ENCODE assay signal across 22 mouse cellular contexts in genomic region chr4:32463065-32463464, GRCm38 (mm10).
DNase-seq lines count a peak whose midpoint lies in the region; ATAC-seq lines count a peak whose summit lies in the region.
"Had no signal": no experiment of that assay in that cellular context is flagged by ENCODE, and none has a peak within 500 bp of the region (broad histone marks: within the 10 kb centered on the region; RNA-seq: fewer than 3 reads in every experiment).

No protein-coding gene starts in this region.

- no peak overlapping the region for H3K4me3 ChIP-seq in lung, embryonic 15.5 days
- H3K4me3 ChIP-seq: embryonic facial prominence, embryonic 13.5 days; forebrain, embryonic 12.5 days; gastrocnemius, adult 2 months; heart, embryonic 13.5 days; hindbrain, embryonic 13.5 days had no signal

- H3K27ac ChIP-seq in lung, embryonic 15.5 days, result no peak overlapping the region
- H3K27ac ChIP-seq: embryonic facial prominence, embryonic 13.5 days; forebrain, embryonic 12.5 days; gastrocnemius, adult 2 months; heart, embryonic 13.5 days; hindbrain, embryonic 13.5 days; hindbrain, postnatal 0 days had no signal

- H3K36me3 ChIP-seq in lung, embryonic 15.5 days, result no peaks in the 10 kb centered on the region
- H3K36me3 ChIP-seq: embryonic facial prominence, embryonic 13.5 days; forebrain, embryonic 12.5 days; heart, embryonic 13.5 days; hindbrain, embryonic 13.5 days had no signal

- ATAC-seq in lung, embryonic 15.5 days (ENCODE audit: borderline replicate concordance, extremely low read depth, low FRiP score, low TSS enrichment), result peak; percentile 31; the same call in 1 of the 2 replicates
- ATAC-seq: forebrain, embryonic 16.5 days; hindbrain, postnatal 0 days; Patski had no signal

- H3K9ac ChIP-seq in lung, embryonic 15.5 days, result no peak overlapping the region
- H3K9ac ChIP-seq: embryonic facial prominence, embryonic 13.5 days; forebrain, embryonic 12.5 days; heart, embryonic 13.5 days; hindbrain, embryonic 13.5 days had no signal

- no peaks in the 10 kb centered on the region for H3K27me3 ChIP-seq in lung, embryonic 15.5 days
- H3K27me3 ChIP-seq: CH12.LX; embryonic facial prominence, embryonic 13.5 days; forebrain, embryonic 12.5 days; heart, embryonic 13.5 days; hindbrain, embryonic 13.5 days; Patski had no signal

- no peaks in the 10 kb centered on the region for H3K9me3 ChIP-seq in lung, embryonic 15.5 days
- H3K9me3 ChIP-seq: embryonic facial prominence, embryonic 13.5 days; heart, embryonic 13.5 days; hindbrain, embryonic 13.5 days had no signal

- no peak overlapping the region for H3K4me2 ChIP-seq in lung, embryonic 15.5 days
- H3K4me2 ChIP-seq: embryonic facial prominence, embryonic 13.5 days; forebrain, embryonic 12.5 days; heart, embryonic 13.5 days; hindbrain, embryonic 13.5 days had no signal

- 0 out of 2 replicates have a peak, but pooled peaks cover 4% of the 10 kb centered on the region for H3K4me1 ChIP-seq in lung, embryonic 15.5 days
- H3K4me1 ChIP-seq: embryonic facial prominence, embryonic 13.5 days; forebrain, embryonic 12.5 days had no signal

- DNase-seq in embryo, embryonic 10 days (ENCODE audit: low spot score), result peak; percentile 3
- no peak for DNase-seq in embryo, embryonic 9.5 days (ENCODE audit: extremely low spot score)
- no peak for DNase-seq in lung, postnatal 4 days
- DNase-seq in CD4-positive, CD25-positive, alpha-beta regulatory T cell, adult 2 months (ENCODE audit: low read depth, low spot score), result peak; percentile 29
- peak; percentile 30 for DNase-seq in induced T-regulatory cell, adult 2 months (ENCODE audit: low read depth)
- DNase-seq in thymus, adult 18-20 months, result no peak
- DNase-seq: adrenal gland, adult 2 months; adrenal gland, postnatal 25 days; B cell, adult 2 months; cerebellum, adult 2 months; cerebellum, postnatal 10 days; gastrocnemius, adult 2 months; gastrocnemius, postnatal 25 days had no signal

- WGBS in lung, embryonic 15.5 days, result 81% methylated on average over 6 of the region's 6 CpGs

Comparison
In these comparisons a context has a peak if more than half of its experiments do, and no peak if none do; other contexts are left out.
1. DNase-seq: peak in embryo, embryonic 10 days (single experiment), CD4-positive, CD25-positive, alpha-beta regulatory T cell, adult 2 months (single experiment) and induced T-regulatory cell, adult 2 months (single experiment); none in embryo, embryonic 9.5 days (single experiment), lung, postnatal 4 days (0 of 2) and thymus, adult 18-20 months (0 of 2).